Mouse (Mus musculus): Measurements from ENCODE around the gene Cwf19l2. TPM values are rescaled to one million over a fixed set of nuclear protein-coding genes. Genes with fewer than 3 reads are reported as not detected.
"Not testable (repeated sequence)": the region's sequence is repeated elsewhere in the genome, so short reads cannot be mapped to it uniquely, and the experiment has no call there.

Gene Cwf19l2
- 17.1 and 18.8 TPM in 2 replicates for polyA plus RNA-seq (2011; ENCODE audit: insufficient read length, low read depth, missing spikeins)

DNA sequence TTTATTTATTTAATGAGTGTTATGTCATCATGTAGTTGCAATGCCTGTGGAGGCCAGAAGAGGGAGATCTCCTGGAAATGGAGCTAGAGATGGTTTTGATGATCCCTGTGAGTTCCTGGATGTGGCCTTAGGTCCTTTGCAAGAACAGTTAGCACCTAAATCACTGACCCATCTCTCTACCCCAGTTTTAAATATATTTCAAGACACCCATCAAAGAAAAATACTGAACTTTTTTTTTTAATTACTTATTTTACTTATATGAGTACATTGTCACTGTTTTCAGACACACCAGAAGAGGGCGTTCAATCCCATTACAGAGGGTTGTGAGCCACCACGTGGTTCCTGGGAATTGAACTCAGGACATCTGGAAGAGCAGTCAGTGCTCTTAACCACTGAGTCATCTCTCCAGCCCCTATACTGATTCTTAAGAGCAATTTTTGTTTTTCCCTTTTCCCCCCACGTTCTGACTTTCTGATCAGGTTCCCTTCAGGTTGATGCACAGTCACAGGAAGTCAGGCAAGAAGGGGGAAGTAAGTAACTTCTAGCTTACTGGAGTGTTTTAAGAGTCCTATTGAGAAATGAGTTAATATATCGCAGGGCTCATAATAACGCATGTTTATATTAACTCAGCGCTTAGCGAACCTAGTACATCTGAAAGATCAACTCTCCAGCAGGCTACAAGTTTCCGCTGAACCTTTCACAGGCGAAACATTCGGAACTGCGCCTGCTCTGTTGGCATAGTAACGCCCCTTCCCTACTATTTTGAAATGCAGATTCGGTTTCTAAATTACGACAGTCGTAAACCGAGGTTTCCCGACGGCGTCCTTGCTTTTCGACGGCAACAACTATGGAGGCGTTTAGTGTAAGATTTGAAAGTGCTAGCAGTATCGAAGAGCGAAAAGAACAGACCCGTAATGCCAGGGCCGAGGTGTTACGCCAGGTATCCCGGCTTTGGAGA, at the start of gene Cwf19l2:
Gene Cwf19l2, plus strand, starts transcription at position 342 of the 958 bp plus-strand sequence.
- no peaks in the 10 kb centered on the region for H3K4me1 ChIP-seq (ENCODE audit: control insufficient read depth, insufficient read depth, low read length)
- H3K27ac ChIP-seq (ENCODE audit: insufficient read depth, low read length): peak within 1 kb of the TSS; percentile 94
- TF ChIP-seq CTCF (IDR thresholded peaks at IDR 0.05; ENCODE audit: borderline replicate concordance, insufficient read depth, low read length): no peak
- peak within 1 kb of the TSS; percentile 94 for H3K4me3 ChIP-seq (ENCODE audit: insufficient read depth, low read length)

GRCm38 (mm10) chr9:3376323-3376722, 27.1 kb upstream of the Cwf19l2 start:
- not testable (repeated sequence) for H3K4me1 ChIP-seq (ENCODE audit: control insufficient read depth, insufficient read depth, low read length); H3K27ac ChIP-seq (ENCODE audit: insufficient read depth, low read length); H3K4me3 ChIP-seq (ENCODE audit: insufficient read depth, low read length)

DNA sequence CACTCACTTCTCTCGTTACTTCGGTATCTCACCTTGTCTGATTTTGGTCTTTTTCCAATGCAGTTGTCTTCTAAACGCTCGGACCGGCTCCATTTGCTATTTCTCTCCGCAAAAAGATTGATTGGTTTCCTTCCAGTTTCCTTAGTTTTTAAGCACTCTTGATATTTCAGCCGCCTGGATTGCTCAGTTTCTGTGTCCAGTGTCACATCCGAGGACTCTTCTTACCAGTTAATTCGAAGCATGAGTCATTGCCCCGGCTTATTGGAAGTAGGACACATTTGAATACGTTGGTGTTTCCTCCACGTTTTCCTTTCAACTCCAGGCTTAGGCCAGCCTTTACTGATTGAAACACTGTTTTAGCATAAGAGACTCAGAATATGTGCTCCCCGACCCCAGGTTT, 980 bp downstream of the Cwf19l2 start:
- Histone ChIP-seq H3K4me1 (ENCODE audit: control insufficient read depth, insufficient read depth, low read length) (no peaks in the 10 kb centered on the region), H3K27ac (ENCODE audit: insufficient read depth, low read length) (peak overlapping the region; percentile 83), H3K4me3 (ENCODE audit: insufficient read depth, low read length) (peak overlapping the region; percentile 94)
- TF ChIP-seq CTCF (IDR thresholded peaks at IDR 0.05; ENCODE audit: borderline replicate concordance, insufficient read depth, low read length): no peak
- TF ChIP-seq POLR2A (IDR thresholded peaks at IDR 0.05; ENCODE audit: low read depth, low read length): no peak

DNA sequence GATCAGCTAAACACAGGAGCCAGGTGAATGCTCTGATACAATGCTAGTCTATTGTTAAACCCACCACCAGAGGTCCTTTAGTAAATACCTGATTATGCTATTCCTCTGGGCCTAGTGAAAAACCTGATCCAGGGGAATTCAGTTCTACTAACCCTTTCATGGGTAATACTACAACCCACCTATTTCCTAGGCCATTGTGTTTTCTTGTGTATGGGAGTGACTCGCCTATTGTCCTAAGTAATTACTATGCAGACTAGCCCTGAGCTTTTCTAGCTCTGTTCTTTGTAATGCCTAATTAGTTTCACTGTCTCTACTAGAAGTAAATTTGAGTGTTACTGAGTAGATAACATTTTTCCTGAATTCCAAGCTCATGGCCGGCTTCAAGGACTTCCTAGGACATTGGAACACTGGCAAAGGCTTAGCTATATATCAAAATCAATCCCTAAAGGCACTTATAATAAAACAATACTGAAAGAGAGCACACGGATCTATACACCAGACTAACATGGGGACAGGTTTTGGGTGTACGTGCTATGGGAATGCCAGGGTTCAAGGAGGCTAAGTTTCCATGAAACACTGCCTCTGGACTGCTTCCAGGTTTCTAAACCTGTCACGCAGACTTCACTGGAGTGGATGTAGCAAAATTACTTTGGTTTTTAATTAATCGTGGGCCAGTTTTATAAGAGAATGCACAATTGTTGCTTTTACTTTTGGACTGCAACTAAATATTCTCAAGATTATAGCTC, 36.3 kb downstream of the Cwf19l2 start:
- not testable (repeated sequence) for H3K4me1 ChIP-seq (ENCODE audit: control insufficient read depth, insufficient read depth, low read length); H3K27ac ChIP-seq (ENCODE audit: insufficient read depth, low read length); H3K4me3 ChIP-seq (ENCODE audit: insufficient read depth, low read length)

- no peaks in the 10 kb centered on the region for H3K4me1 ChIP-seq (ENCODE audit: control insufficient read depth, insufficient read depth, low read length)
- TF ChIP-seq CTCF (IDR thresholded peaks at IDR 0.05; ENCODE audit: borderline replicate concordance, insufficient read depth, low read length): no peak
- TF ChIP-seq POLR2A (IDR thresholded peaks at IDR 0.05; ENCODE audit: low read depth, low read length): no peak
- no peak overlapping the region for H3K4me3 ChIP-seq (ENCODE audit: insufficient read depth, low read length)
- H3K27ac ChIP-seq (ENCODE audit: insufficient read depth, low read length): no peak overlapping the region
Observed at GRCm38 (mm10) chr9:3471897-3472296, 68.5 kb downstream of the Cwf19l2 start.

- Histone ChIP-seq H3K27ac (ENCODE audit: insufficient read depth, low read length) (no peak overlapping the region), H3K4me1 (ENCODE audit: control insufficient read depth, insufficient read depth, low read length) (no peaks in the 10 kb centered on the region), H3K4me3 (ENCODE audit: insufficient read depth, low read length) (no peak overlapping the region)
- TF ChIP-seq CTCF (IDR thresholded peaks at IDR 0.05; ENCODE audit: borderline replicate concordance, insufficient read depth, low read length): no peak
- TF ChIP-seq POLR2A (IDR thresholded peaks at IDR 0.05; ENCODE audit: low read depth, low read length): no peak
Observed at GRCm38 (mm10) chr9:3518645-3519044, 115.3 kb downstream of the Cwf19l2 start.

- H3K4me3 ChIP-seq (ENCODE audit: insufficient read depth, low read length): no peak overlapping the region
- H3K4me1 ChIP-seq (ENCODE audit: control insufficient read depth, insufficient read depth, low read length): no peaks in the 10 kb centered on the region
- no peak overlapping the region for H3K27ac ChIP-seq (ENCODE audit: insufficient read depth, low read length)
- TF ChIP-seq POLR2A (IDR thresholded peaks at IDR 0.05; ENCODE audit: low read depth, low read length) (no peak), CTCF (IDR thresholded peaks at IDR 0.05; ENCODE audit: borderline replicate concordance, insufficient read depth, low read length) (no peak)
Observed at GRCm38 (mm10) chr9:3519178-3519577, 115.8 kb downstream of the Cwf19l2 start.

DNA sequence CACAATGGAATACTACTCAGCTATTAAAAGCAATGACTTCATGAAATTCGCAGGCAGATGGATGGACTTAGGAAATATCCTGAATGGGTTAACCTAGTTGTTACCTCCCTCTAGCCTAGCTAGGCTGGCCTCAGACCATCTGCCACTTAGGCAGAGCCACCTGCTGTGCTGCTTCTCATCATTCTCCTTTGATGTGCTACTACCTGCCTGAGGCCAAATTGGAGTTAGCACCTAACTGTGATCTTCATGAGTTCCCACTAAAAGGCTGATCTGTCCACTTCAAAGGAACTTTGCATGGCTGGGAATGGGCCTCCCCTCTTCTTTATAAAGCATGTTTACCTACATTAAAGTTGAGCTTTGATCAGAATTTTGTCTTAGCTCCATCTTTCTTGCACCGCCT, 117.6 kb downstream of the Cwf19l2 start:
- TF ChIP-seq CTCF (IDR thresholded peaks at IDR 0.05; ENCODE audit: borderline replicate concordance, insufficient read depth, low read length) (no peak), POLR2A (IDR thresholded peaks at IDR 0.05; ENCODE audit: low read depth, low read length) (no peak)
- Histone ChIP-seq H3K4me3 (ENCODE audit: insufficient read depth, low read length) (no peak overlapping the region), H3K27ac (ENCODE audit: insufficient read depth, low read length) (no peak overlapping the region), H3K4me1 (ENCODE audit: control insufficient read depth, insufficient read depth, low read length) (no peaks in the 10 kb centered on the region)

Other genes starting within 250 kb of the Cwf19l2 start
- 15.8 and 22.3 TPM in 2 replicates for gene Alkbh8, start 68.5 kb upstream of the Cwf19l2 start, polyA plus RNA-seq (2011; ENCODE audit: insufficient read length, low read depth, missing spikeins)
- 14.0 and 17.5 TPM in 2 replicates for gene Gucy1a2, start 129.2 kb downstream of the Cwf19l2 start, polyA plus RNA-seq (2011; ENCODE audit: insufficient read length, low read depth, missing spikeins)

All from embryonic fibroblast, embryonic 13.5 days (primary cell).